Mouse (Mus musculus) central nervous system, embryonic 11.5 days (tissue): Measurements from ENCODE around the gene E2f3. TPM values are rescaled to one million over a fixed set of nuclear protein-coding genes. Genes with fewer than 3 reads are reported as not detected.

Experiments used
- polyA plus RNA-seq: library from polyadenylated mRNA; depleted of rRNA; stranded (reverse); fragments of >200 nt; gene quantifications from 2 replicates; pipeline ENCODE4 v1.2.3, GENCODE M21; 2012; rRNA removed

E2f3 gene
- 24.8 and 31.8 TPM in 2 replicates for polyA plus RNA-seq

GRCm38 (mm10) chr13:29985855-29986755 lies at the start of gene E2f3:
E2f3 (minus strand) TSS chr13:29986063.

Other genes starting within 250 kb of the E2f3 start
- gene Cdkal1, start 130.4 kb downstream of the E2f3 start, polyA plus RNA-seq: 7.9 and 12.0 TPM in 2 replicates
- gene Mboat1, start 150.4 kb upstream of the E2f3 start, polyA plus RNA-seq: 2.6 and 3.5 TPM in 2 replicates